Mouse (Mus musculus) effector memory CD4-positive, alpha-beta T cell, adult 5 months (primary cell): ENCODE measurements around the gene Chst5. TPM values are rescaled to one million over a fixed set of nuclear protein-coding genes. Genes with fewer than 3 reads are reported as not detected.

Experiments used
- polyA plus RNA-seq: library from polyadenylated mRNA; unstranded; fragments of 100-300 nt; shearing (Covaris generic); gene quantifications from one replicate; pipeline ENCODE4 v1.2.1, GENCODE M21; 2017

Gene Chst5
- polyA plus RNA-seq = not detected

DNA sequence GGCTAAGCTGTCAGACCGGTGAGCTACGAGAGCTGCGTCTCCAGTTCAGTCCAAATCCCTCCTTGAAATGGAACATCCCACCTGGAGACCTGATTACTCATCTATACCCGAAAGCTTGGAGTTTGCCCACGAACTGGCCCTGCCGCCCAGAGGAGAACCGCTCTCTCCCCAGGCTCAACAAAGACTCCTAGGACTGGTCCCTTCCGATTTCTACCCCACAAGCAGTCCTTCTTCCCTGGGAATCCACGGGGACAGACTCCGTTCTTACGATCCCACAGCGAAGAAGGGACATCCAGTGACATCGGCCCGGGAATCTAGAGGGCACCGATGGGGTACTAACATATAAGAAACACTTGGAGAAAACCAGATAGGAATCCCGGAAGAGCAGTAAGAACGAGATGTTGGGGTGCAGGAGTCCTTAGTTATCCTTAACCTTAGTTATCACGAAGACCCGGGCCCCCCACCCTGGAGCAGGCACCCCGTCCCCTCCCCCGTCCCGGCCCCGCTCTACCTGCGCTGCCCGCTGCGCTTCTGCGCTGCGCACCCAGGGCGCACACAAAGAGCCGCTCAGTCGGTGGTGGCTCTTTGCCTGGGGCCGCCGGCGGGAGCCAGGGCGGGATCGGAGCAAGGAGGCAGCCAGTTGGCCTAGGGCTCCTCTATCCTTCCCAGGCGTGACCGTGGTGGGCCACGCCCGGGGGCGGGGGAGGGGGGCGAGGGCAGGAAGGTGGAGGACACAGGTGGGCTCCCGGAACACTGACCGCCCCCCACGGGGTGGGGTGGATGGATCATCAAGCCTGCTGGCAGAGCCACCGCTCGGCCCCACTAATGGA, at the start of gene Chst5:
TSS of gene Chst5 (minus strand) at position 827 of the 830 bp plus-strand sequence.

DNA sequence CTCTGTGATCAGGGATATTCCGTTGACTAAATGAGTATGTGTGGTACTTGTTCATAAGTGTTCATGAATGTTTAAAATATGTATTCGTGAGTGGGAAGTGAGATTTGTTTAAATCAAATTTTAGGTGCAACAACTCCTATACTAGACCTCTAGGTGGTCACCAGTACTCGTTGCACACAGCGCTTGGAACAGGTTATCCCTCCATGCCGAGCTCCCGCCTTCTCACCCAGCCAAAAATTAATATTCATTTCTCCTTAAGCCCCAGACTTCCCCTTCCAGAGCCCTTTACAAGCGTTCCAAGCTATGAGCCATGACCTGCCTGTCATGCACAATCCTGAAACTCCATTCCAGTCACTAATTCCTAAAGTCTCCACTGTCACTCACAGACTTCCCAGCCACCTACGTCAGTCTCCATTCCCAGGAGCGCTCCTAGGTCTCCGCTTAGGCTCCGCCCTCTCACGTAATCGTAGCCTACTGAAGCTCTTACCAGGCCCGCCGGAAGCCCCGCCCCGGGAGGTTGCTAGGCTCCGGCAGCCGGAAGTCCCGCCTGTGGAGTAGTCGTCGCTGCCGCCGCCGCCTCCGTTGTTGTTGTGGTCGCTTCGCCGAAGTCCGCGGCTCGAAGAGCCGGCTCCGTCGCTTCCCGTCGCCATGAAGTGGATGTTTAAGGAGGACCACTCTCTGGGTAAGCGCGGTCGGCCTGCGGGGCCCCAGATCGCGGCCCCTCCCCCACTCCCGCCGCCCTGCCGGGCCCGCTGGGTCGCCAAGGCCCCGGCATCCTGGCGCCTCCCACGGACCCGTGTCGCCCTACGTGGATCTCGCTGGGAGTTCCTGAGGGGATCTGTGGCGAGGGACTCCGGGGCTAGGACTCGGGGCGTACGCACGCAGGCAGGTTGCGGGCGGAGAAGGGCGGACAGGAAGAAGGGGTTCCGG, 30.2 kb upstream of the Chst5 start, which contains the start of gene Gabarapl2:
TSS of gene Gabarapl2 (plus strand) at position 533 of the 930 bp plus-strand sequence.

DNA sequence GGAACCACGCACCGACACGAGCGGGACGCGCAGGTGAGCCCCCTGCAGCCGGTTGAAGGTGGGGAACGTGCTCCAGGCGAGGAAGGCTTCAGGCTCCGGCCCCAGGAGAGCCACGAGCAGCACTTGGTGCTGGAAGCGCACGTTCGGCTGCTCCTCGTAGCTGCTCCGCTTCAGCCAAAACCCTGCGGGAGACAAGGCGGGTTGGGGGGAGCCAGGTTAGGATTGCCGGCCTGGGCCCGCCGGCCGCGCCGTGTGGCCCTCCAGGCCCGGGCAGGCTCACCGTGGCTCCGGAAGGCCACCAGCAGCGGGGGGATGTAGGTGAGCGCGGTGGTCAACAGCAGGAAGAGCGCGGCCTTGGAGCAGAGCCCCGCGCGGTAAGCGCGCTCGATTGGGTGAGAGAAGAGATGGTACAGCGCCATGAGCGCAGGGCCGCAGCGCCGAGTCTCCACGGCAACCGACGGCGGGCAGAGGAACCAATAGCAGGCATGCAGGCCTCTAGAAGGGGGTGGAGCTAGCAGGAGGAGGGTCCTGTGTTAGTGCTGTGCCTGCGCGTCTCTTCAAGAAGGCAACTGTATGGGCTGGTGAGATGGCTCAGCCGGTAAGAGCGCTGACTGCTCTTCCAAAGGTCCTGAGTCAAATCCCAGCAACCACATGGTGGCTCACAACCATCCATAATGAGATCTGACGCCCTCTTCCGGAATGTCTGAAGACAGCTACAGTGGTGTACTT, 23.3 kb upstream of the Chst5 start, which contains the start of gene Tmem231:
TSS of gene Tmem231 (minus strand) at position 534 of the 729 bp plus-strand sequence.

DNA sequence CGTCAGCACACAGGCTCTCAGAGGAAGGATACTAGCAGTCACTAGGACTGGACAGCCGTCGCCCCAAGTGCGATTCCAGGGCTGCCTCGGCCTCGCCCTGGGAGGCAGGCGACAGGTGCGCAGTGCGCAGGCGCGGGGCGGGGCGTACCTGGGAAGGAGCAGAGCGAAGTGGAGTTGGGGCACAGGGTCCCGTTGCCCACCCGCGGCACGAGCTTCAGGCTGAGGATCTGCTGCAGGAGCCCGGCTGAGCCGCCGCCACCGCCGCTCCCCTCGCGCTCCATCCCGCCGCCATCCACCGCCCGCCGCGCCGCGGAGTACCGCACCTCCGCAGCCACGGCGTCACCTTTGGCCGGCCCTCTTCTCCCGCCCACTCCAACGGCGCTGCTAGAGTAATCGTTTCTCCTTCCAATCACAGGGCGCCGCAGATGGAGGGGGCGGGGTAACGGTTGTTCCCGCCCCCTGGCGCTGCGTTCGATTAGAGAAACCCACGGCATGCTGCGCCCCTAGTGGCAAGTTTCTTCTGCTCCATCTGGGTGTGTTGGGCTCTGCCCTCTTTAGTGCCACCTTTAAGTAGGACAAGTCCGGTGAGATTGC, 33.8 kb downstream of the Chst5 start, which contains the start of gene Tmem170:
TSS of gene Tmem170 (minus strand) at position 396 of the 594 bp plus-strand sequence.

DNA sequence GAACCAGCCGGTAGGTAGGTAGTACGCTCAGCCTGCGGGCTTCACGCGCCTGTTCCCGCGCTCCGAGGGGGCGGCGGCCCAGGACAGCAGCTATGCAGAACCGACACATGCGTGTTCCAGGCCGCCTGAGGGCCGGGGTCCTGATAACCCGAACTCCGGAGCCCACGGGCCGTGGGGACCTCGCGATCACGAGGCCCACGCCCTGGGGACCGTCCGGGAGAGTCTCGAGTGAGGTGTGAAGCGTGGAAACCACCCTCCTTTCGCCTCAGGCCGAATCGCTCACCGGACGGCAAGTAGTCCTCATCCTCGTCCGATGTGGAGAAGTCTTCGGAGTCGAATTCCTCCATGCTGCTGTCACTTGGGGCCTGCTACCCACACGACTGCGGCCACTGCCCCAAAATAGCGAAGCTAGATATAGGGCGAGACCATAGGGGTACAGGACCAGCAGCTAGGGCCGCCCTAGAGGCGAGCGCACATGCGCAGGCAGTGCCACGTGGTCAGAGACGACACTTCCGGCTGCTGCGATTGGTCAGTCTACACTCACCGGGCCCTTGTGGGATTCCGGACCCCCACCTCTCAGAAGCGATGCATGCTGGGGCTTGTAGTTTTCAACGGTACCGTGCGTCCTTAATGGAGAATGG, 56.3 kb downstream of the Chst5 start, which contains the start of gene Cfdp1:
TSS of gene Cfdp1 (minus strand) at position 431 of the 641 bp plus-strand sequence.

Other genes with a start within 250 kb of the Chst5 start
- not detected for gene Ctrb1, start 219.4 kb downstream of the Chst5 start, polyA plus RNA-seq
- 0.37 TPM for gene Bcar1, start 166.6 kb downstream of the Chst5 start, polyA plus RNA-seq
- gene Cfdp1, start 56.2 kb downstream of the Chst5 start, polyA plus RNA-seq = 53.4 TPM
- 1.4 TPM for gene Tmem170, start 33.7 kb downstream of the Chst5 start, polyA plus RNA-seq
- 1.0 TPM for gene Tmem231, start 23.4 kb upstream of the Chst5 start, polyA plus RNA-seq
- 279 TPM for gene Gabarapl2, start 30.3 kb upstream of the Chst5 start, polyA plus RNA-seq
- gene Adat1, start 81.9 kb upstream of the Chst5 start, polyA plus RNA-seq = 4.3 TPM
- gene Kars, start 100.9 kb upstream of the Chst5 start, polyA plus RNA-seq = 73.6 TPM
- 16.3 TPM for gene Terf2ip, start 101.0 kb upstream of the Chst5 start, polyA plus RNA-seq
- 1.5 TPM for gene Gm6793, start 104.6 kb upstream of the Chst5 start, polyA plus RNA-seq